Mouse (Mus musculus) ES-Bruce4 (cell line): ENCODE data around the gene Acad8. TPM values are rescaled to one million over a fixed set of nuclear protein-coding genes. Genes with fewer than 3 reads are reported as not detected.

Source experiments
- H3K27ac ChIP-seq: 2 replicates; pipeline ENCODE4 v1.5.1; 2012; ENCODE audit warnings: low read length, inconsistent platforms; ENCODE audit not compliant: insufficient read depth
- H3K27me3 ChIP-seq: 2 replicates; pipeline ENCODE4 v1.6.1; 2012; ENCODE audit warnings: mild to moderate bottlenecking, low read length, inconsistent platforms; ENCODE audit not compliant: control insufficient read depth, poor library complexity, insufficient read depth, severe bottlenecking
- H3K36me3 ChIP-seq: 2 replicates; pipeline ENCODE4 v1.6.1; 2012; ENCODE audit warnings: inconsistent platforms, mild to moderate bottlenecking, low read length, moderate library complexity; ENCODE audit not compliant: control insufficient read depth, poor library complexity, insufficient read depth, severe bottlenecking
- H3K4me1 ChIP-seq: one replicate; pipeline ENCODE4 v1.8.1; 2011; ENCODE audit warnings: low read length; ENCODE audit not compliant: control insufficient read depth, insufficient read depth
- H3K4me3 ChIP-seq: 2 replicates; pipeline ENCODE4 v1.5.1; 2011; ENCODE audit warnings: low read depth, mild to moderate bottlenecking, low read length
- H3K9ac ChIP-seq: 2 replicates; pipeline ENCODE4 v1.6.1; 2012; ENCODE audit warnings: low read depth, mild to moderate bottlenecking, inconsistent platforms; ENCODE audit not compliant: poor library complexity, severe bottlenecking
- H3K9me3 ChIP-seq: replicated peaks from 2 replicates; pipeline ENCODE4 v1.6.1; 2012; ENCODE audit warnings: mild to moderate bottlenecking, low read length, inconsistent platforms; ENCODE audit not compliant: control insufficient read depth, poor library complexity, insufficient read depth, severe bottlenecking
- CTCF ChIP-seq: IDR thresholded peaks from one replicate; pipeline ENCODE4 v1.8.1; 2011; ENCODE audit warnings: low read depth, low read length
- EP300 ChIP-seq: IDR thresholded peaks from 2 replicates; pipeline ENCODE4 v1.6.1; 2011; ENCODE audit warnings: low read depth, low read length; ENCODE audit not compliant: insufficient read depth
- POLR2A ChIP-seq: IDR thresholded peaks from one replicate; pipeline ENCODE4 v1.8.1; 2011; ENCODE audit warnings: low read length; ENCODE audit not compliant: insufficient read depth
- polyA plus RNA-seq: library from polyadenylated mRNA; stranded (reverse); fragments of >200 nt; gene quantifications from 2 replicates; pipeline ENCODE4 v1.2.4, GENCODE M21; 2011; ENCODE audit warnings: low read depth; ENCODE audit not compliant: missing spikeins, insufficient read depth, insufficient read length

Gene Acad8
- polyA plus RNA-seq, 1 experiment, result 35.5 TPM

DNA sequence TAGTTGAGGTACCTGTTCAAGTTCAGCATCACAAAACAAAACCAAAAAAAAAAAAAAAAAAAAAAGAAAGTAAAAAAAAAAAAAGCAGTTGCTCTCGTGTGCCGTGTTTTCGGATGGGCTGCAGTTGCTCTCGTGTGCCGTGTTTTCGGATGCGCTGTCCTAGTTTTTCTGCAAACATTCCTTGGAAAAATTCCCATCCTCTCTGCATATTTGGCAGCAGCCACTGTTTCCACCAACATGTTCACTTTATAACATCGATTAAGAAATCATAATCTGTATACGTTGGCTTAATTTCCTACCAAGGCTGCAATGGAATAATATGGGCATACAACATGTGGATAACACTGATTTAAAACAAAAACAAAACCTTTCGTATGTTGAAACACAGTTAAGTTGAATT lies 6.2 kb downstream of the Acad8 start:
- Histone ChIP-seq H3K27me3 (no peaks in the 10 kb centered on the region), H3K9me3 (no peaks in the 10 kb centered on the region), H3K4me3 (no peak overlapping the region), H3K27ac (no peak overlapping the region), H3K9ac (no peak overlapping the region), H3K4me1 (peaks cover 2% of the 10 kb centered on the region), H3K36me3 (peaks cover 18% of the 10 kb centered on the region)
- no peak for TF ChIP-seq EP300
- TF ChIP-seq POLR2A, result no peak
- no peak for TF ChIP-seq CTCF

DNA sequence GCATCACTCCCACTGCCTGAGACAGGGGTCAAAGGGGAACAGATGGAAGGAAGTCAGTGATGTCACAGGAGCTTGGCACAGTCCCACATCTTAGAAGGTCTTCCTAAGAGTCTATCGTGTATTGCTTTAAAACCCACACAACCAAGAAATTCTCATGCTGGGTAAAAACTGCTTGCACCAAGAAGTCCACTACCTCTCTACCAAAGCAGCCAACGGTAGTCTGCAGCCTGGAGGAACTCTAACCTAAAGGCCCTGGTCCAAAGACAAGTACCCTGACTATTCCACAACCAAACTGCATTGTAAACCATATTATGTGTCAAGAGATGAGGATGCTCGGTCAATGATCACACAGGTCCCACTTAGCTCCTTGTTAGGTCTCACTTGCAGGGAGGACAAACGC lies 9.2 kb downstream of the Acad8 start:
- TF ChIP-seq CTCF (no peak), EP300 (no peak), POLR2A (no peak)
- Histone ChIP-seq H3K27ac (no peak overlapping the region), H3K9ac (no peak overlapping the region), H3K9me3 (no peaks in the 10 kb centered on the region), H3K4me3 (no peak overlapping the region), H3K4me1 (no peaks in the 10 kb centered on the region), H3K36me3 (peaks cover 26% of the 10 kb centered on the region), H3K27me3 (no peaks in the 10 kb centered on the region)

DNA sequence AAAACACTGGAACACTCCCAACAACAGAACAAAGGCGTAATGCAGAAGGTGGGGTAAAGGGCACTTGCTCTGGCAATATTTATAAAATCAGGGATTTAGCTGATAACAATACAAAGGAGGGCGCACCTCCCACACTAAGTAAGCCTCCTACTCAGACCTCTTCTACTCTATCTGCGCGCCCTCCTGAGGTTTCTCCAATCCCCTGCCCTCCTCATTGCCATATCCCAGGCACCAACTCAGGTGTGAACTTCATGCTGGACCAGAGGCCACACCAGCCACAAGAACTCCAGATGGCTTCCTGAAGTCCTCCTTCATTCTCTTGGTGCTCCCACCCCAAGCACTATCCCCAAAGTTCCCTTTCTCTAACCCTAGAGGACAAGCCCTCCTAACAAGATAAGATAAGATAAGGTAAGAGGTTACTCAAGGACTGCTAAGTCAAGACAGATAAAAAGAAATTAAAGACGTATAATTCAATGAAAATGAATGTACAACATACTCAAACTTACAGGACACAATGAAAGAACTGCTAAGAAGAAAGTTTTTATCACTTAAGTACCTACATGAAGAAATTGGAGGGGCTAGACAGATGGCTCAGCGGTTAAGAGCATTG lies 13.6 kb downstream of the Acad8 start:
- TF ChIP-seq CTCF (no peak), EP300 (no peak), POLR2A (no peak)
- no peaks in the 10 kb centered on the region for H3K27me3 ChIP-seq
- H3K4me1 ChIP-seq, result no peaks in the 10 kb centered on the region
- H3K4me3 ChIP-seq, result no peak overlapping the region
- H3K36me3 ChIP-seq, result peaks cover 38% of the 10 kb centered on the region
- H3K9me3 ChIP-seq, result no peaks in the 10 kb centered on the region
- no peak overlapping the region for H3K9ac ChIP-seq
- H3K27ac ChIP-seq, result no peak overlapping the region

DNA sequence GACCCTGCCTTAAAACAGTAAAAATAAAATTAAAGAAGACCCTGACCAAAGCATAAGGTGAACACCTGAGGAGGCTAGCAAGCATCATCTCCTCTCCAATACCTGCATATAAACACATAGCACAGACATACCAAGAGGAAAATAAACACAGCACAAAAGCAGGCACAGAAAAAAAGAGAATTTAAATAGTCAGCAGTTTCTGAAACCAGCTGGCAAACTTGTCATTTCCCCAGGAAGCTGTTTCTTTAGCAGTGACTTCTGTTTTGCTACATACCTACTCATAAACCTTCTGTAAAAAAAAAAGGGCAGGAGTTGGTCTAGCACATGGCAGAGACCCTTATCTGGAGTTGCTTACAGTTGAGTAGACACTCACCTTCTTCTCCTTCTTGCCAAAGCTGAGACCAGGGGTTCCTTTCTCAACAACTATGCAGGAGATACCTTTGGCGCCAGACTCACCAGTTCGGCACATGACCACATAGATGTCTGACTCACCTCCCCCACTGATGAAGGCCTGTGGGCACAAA lies 14.2 kb downstream of the Acad8 start:
- Histone ChIP-seq H3K27ac (no peak overlapping the region), H3K4me3 (no peak overlapping the region), H3K9ac (no peak overlapping the region), H3K27me3 (no peaks in the 10 kb centered on the region), H3K36me3 (peaks cover 38% of the 10 kb centered on the region), H3K9me3 (no peaks in the 10 kb centered on the region), H3K4me1 (no peaks in the 10 kb centered on the region)
- no peak for TF ChIP-seq CTCF
- TF ChIP-seq EP300, result no peak
- no peak for TF ChIP-seq POLR2A

DNA sequence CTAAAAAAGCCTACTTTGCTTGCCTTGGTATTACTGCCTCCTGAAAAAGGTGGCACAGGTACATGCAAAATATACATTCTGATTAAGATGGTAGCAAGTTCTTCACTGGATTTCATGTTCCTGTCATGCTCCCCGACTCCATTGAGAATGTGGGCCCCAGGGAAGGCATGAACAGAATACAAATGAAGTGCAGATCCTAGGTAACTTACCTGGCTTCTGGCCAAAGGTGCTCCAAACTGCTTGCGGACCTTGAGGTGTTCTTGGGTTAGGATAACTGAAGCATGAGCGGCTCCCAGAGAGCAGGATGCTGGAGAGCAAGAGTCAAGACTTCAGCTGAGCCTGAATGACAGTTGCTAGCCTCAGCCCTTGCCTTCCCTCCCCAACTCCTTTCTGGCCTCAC lies 20.6 kb downstream of the Acad8 start:
- TF ChIP-seq EP300 (no peak), CTCF (no peak), POLR2A (no peak)
- peaks cover 41% of the 10 kb centered on the region for H3K36me3 ChIP-seq
- no peaks in the 10 kb centered on the region for H3K9me3 ChIP-seq
- no peak overlapping the region for H3K4me3 ChIP-seq
- no peaks in the 10 kb centered on the region for H3K27me3 ChIP-seq
- H3K27ac ChIP-seq, result no peak overlapping the region
- no peak overlapping the region for H3K9ac ChIP-seq
- no peaks in the 10 kb centered on the region for H3K4me1 ChIP-seq

DNA sequence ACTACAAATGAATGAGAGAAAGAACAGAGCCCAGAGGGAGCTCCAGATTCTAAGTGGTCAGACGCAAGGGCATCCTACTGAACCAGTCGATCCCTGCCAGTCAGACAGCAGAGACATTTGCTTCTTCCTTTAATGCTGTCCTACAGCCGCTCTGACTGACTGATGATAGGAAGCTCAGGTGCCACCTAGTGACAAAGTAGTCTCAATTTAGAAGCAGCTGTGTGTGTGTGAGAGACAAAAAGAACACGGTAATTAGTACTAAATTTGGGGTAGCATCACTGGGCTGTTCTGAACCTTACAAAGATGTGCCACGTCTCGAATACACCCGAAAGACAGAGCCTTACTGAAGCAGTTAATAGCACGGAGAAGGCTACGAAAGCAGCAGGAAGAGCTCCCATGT lies 21.6 kb downstream of the Acad8 start:
- Histone ChIP-seq H3K9me3 (no peaks in the 10 kb centered on the region), H3K36me3 (peaks cover 34% of the 10 kb centered on the region), H3K9ac (no peak overlapping the region), H3K4me3 (no peak overlapping the region), H3K4me1 (no peaks in the 10 kb centered on the region), H3K27me3 (no peaks in the 10 kb centered on the region), H3K27ac (no peak overlapping the region)
- no peak for TF ChIP-seq CTCF
- no peak for TF ChIP-seq EP300
- no peak for TF ChIP-seq POLR2A
